Mouse (Mus musculus) thymus, postnatal 14 days (tissue): ENCODE results near the gene Fars2.

ENCODE experiments used
- DNase-seq: peaks from one replicate; pipeline ENCODE4 v3.0.0; 2021

The Fars2 gene

DNA sequence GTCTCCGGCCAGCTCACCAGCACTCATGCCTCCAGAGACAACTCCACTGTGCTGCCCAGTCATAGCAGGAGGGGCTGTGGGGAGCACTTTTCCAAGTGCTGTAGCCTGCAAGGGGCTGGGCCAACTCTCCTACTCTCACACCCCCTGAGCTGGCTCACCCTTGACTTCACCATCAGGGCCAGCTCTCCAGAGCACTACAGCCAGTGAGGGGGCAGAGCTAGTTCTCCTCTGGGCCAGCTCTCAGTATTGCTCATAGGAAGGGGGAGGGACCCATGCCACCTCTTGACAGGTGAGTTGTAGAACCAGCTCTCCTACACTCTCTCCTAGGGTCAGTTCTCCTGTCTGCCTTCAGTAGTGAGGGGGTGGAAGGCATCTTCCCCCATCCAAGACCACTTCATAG lies 413.6 kb downstream of the Fars2 start:
- no peak for DNase-seq

DNA sequence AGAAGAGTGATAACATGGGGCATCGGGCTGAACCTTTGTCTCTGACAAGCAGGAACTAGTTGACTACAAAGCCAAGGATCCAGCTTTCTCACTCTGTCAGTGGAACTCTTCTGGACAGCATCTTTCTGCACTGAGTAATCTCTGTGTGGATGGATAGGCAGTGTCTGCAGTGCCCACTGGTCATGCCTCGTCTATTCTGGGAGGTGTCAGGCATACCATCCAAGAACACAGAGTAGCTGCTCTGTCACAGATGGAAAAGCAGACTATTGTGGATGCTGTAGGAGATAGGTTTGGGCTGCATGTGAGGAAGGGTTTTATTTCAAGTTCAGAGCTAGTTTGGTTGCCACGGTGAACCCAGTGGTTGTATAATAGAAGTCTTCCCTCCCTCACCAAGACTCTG lies 414.7 kb downstream of the Fars2 start:
- no peak for DNase-seq

DNA sequence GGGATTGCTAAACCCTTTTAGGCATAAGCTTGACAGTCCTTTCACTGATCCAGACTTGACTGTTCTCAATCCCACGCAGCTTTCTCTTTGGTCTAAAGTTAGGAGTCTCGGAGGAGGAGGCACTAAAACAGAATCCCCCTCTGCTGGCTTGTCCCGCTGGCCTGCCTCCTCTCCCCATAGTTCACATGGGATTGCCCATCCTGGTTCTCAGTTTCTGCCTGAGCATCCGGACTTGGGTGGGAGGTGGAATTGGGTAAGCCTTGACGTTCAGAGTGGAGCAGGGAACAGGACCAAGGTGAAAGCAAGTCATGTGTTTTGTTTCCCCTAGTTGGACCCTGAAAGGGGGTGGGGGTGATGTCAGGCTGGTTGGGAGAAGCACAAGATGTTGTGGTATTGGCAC lies 415.9 kb downstream of the Fars2 start:
- no peak for DNase-seq

DNA sequence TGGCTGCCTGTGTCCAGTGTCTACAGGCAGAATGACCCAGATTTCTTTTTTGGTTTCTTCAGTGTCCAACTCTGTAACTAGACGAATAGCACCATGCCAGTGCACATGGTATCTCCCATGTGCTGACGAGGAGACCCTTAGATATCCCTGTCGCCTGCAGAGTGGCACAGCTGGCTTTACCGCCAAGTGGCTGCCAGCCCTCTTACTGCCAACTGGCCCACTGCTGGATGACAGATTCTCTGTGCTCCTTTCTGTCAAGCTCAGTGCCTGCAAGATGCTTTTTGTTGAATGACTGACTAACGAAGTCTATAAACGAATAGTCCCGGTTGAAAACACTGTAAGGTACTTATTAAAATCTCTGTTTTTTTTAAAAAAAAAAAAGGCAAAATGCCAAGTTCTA lies 416.3 kb downstream of the Fars2 start:
- DNase-seq = no peak

DNA sequence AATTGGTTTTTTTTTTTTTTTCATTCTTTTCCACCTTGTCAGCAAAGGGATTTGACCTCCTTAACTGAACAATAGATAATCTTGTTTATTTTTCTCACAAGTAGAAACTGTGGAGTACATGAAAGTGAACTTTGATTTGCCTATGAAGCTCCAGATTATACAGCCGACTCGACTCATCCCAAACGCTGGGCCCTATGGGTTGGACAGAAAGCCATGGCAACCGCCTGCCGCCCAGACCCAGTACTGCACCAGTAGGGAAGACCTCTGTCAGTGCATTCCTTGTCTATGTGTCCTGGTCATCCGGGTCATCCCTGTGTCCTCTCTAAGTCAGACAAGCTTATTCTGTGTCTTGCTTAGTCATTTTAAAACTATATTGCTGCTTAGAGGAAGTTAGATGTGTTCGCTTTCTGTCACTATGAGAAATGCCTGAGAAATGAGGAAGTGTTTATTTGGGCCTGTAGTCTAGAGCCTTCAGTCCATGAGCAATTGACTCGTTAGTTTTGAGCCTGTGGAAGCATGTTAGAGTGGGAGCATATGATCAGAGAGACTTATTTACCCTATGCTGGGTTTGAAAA lies 416.8 kb downstream of the Fars2 start:
- DNase-seq = no peak

DNA sequence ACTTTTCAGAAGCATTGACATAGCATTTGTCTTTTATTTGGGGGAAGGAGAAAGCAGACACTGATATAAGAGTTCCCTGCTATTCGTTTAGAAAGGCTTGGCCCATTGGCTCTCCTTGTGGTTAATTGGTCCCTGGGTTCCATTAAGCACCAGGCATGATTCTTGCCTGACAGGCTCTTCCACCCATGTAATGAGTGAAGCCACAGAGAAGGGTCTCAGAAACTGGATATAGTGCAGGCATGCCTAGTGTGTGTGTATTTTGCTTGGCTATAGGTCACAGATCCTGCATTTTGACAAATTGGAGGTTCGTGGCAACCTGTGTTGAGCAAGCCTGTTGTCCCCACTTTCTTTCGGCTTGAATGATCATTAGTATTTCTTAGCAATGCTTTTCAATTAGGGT lies 420.4 kb downstream of the Fars2 start:
- DNase-seq = no peak

DNA sequence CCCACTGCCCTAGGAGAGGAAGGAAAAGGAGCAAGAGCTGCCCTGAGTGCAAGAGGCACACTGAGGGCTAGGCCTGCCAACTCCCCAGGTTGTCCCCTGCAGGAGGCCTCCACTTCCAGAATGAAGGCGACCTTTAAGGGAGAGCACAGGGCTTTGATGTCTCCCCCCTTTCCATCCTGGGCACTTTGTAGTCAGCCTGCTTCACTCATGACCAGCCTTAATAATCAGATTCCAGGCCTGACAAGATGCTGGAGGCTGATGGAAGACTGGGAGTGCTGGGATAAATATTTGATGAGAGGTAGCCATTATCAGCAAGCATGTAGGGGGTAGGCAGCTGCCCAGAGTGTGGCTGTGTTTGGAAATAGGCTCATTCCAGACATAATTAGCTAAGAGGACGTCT lies 421.2 kb downstream of the Fars2 start:
- no peak for DNase-seq

DNA sequence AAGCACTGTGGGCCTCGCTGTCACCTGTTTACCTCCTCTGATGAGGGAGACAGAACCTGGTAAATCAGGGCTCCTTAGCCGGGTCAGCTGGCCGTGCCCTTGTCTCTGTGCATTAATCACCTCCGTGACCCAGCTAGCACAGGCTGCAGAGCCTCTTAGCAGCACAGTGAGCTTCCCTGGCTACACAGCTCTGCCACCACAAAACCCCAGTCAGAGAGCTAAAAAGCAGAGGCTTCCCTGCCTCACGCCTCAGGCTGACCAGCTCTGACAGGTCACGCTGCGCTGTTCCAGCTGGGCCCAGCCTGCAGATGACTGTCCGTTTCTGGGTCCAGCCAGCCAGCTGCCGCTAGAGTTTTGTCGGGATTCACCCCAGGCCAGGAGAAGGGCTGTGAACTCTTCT lies 423.0 kb downstream of the Fars2 start:
- DNase-seq = no peak

DNA sequence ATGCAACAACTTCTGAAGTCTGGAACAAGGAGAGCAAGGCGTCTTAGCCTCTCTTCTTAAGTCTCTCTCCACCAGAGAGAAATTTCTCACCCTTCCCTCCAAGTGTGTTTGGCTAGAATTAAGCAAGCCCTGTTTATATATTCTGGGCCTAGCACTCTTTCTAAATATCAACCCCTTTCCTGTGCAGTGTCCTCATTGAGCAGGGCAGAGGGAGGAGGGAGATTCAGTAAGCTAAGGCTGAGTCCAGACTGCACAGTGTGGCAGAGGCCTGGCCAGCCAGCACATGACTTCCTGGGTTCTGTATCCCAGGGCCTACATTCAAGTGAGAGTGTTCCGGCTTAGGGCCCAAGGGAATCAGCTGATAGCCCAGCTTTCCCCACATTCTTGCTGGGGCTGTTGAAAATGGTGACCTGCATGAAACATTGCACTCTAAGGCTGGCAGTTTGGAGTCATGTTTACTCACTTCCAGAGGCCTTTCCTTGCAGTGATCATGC lies 424.1 kb downstream of the Fars2 start:
- no peak for DNase-seq

DNA sequence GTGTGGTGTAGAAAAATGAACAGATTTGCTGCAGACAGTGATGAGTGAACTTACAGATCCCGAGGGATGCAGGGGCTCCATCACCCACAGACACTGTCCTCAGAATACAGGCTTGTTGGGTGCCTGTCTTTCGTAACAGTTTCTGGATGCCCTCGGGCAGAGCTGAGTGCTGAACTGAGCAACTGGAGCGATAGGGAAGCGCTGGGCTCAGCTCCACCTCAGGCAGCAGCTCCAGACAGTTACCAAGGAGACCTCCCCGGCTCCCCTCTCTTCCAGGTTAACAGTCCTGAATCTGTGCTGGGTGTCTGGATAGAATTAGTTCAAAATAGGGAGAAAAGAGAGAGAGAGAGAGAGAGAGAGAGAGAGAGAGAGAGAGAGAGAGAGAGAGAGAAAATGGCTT lies 433.5 kb downstream of the Fars2 start:
- no peak for DNase-seq

DNA sequence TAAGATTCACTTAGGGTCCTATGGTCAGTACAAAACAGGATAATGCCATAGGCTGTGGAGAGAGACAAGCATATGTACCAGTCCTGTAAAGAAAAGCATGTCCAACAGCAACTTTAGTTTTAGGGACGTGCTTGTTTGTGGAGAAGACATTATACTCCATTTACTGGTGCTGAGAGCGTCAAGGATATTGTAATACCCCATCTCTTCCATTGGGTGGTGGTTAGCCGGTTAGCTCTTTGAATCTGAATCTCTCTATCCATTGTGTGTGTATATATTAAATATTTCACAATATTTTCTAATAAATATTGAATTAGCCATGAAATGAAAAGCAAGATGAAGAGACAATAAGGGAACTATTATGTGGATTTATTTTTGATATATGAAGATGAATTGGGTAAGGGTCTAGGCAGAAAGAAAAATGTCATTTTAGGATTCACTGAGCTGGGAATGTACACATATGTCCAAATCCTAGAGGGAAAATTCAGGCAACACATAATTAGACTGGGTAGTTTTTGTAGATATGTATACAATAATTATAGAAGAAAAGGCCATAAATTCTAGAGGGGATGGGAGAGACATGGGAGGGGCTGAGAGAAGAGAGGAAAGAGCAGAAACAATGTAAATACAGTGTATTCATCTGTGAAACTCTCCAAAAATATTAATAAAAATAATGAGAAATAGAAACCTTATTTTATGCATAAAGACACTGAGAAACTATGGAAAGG lies 435.5 kb downstream of the Fars2 start:
- no peak for DNase-seq

DNA sequence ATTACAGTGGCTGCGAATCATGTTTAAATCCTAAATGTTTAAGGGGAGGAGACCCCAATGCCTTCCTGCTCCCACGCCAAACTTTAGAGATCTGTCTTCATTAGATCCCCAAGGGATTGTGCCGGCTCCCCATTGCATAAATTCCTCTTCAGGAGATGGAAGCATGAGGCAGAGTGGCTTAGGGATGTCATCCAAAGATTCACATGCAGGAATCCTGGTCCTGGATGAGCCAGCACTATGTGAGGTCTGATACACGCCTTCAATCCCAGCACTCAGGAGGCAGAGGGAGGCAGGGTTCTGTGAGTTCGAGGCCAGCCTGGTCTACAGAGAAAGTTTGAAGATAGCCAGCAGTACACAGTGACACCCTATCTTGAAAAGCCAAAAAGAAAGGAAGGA lies 436.0 kb downstream of the Fars2 start:
- DNase-seq = no peak

DNA sequence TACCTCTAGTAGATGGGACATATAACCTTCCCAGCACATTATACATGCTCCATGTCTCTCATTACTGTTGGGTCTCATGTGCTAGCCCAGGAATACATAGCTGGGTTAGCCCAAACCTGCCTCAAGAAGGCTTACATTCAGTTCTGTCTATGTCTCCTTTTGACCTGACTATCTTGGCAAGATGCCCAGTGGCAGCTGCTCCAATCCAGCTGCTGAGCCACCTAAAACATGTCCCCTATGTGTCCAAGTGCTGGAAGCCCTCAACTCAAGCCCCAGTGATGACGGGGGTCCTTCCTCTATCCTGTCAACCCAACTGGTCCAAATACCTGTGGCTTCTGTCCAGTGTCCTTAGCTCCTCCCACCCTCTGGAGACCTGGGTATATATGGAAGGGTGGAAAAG lies 437.5 kb downstream of the Fars2 start:
- DNase-seq = no peak

DNA sequence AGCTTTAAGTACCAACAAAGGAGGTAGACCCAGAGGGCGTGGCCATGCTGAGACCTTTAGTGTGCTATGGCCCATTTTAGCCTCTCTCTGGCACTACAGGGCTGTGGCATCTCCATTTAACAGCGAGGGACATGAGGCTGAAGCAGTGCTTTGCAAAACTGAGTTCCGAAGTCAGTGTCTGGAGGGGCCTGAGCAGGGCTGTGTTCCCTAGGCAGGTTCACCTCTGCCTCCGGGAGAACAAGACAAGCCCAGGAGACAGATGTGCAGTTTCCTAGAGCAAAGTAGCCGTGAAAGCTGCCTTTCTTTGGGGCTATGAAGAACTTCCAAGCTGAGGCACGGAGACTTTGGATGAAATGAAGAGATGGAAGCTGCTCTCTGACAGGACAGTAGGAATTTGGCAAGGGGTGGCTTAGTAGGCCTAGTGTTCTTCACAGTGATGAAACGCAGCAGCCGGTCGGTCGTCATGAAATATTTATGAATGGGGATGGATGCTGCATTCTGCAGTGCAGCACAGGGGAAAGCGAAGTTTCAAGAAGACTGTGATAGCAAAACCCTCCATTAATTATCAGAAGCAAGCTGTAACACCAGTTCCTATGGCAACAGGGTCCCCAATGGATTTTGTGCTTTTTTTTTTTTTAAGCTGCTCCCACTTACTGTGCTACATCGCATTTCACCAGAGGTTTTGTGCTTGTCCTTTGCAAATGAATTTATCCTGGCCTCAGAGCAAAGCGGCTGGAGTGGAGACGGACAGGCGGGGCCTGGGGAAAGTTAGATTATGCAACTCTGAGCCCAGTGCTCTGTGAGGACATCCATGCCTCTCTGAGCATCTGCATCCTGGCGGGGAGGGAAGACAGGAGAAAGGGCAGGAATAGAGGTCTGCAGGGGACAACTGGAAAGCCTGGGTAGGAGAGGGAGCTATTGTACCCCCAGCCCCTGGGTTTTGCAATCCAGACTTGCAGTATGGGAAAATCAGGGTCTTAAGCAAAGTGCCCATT lies 445.5 kb downstream of the Fars2 start:
- no peak for DNase-seq

DNA sequence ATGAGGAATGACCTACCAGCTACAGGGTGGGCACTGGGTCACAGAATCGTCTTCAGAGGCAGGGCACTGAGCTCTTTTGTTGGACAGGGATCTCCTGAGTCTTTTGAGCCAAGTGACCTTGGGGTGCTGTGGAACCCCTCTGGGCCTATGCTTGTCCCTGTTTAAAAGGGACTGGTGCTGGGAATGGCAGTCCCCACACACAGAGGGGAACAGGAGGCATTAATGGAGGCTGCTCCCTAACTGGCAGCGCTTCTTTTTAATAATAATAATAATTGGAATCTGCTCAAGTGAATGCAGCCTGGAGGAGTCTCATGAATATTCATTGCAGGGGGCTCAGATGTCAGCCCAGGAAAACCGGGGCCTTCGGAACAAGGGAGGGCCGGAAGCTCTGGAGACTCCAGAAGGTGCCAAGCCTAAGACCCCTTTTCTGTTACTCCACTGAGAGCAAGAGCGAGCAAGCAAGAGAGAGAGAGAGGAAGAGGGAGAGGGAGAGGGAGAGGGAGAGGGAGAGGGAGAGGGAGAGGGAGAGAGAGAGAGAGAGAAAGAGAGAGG lies 447.6 kb downstream of the Fars2 start:
- DNase-seq = no peak

DNA sequence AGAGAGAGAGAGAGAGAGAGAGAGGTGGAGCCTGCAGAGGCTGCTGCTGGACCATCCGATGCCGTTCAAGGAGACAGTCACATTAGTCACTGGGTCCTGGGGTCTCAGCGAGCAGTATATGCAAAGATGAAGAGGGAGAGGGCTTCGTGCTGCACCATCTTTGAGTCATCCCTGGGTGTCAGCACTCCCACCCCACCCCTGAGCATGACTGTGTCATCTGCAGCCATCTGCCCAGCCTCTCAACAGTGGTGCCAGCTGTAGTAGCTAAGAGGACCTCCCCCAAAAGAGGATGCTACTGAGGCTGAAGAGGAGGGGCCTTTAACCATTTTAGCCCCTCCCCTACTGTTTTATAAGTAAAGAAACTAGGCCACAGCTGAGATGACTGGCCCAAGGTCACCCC lies 459.6 kb downstream of the Fars2 start:
- DNase-seq = no peak

DNA sequence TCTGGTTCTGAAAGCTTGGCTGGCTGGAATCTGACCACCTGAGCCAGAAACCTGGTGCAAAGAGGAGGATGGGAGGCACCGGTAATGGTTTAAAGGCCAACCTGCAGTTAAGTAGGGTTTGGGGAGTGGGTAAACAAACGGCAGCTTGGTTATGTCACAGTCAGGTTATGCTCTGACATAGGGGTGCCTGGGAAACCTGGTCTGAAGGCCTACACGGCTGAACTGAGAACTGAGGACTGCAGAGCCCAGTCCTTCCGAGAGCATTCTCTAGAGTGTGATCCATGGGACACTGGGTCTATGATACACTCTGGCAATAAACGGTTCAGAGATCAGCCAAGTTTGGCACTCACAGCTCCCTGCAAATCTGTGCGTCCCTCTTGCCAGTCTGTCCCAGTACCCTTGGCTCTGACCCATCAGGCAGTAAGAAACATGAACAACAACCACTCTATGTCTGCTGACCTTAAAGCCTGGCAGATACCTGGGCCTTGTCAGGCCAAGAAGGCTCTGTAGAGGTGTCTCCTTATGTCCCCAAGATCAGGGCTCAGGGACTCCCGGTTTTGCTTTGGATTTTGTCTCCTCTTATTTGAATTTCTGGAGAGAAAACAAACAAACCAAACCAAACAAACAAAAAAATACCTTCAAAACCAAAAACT lies 460.8 kb downstream of the Fars2 start:
- no peak for DNase-seq

DNA sequence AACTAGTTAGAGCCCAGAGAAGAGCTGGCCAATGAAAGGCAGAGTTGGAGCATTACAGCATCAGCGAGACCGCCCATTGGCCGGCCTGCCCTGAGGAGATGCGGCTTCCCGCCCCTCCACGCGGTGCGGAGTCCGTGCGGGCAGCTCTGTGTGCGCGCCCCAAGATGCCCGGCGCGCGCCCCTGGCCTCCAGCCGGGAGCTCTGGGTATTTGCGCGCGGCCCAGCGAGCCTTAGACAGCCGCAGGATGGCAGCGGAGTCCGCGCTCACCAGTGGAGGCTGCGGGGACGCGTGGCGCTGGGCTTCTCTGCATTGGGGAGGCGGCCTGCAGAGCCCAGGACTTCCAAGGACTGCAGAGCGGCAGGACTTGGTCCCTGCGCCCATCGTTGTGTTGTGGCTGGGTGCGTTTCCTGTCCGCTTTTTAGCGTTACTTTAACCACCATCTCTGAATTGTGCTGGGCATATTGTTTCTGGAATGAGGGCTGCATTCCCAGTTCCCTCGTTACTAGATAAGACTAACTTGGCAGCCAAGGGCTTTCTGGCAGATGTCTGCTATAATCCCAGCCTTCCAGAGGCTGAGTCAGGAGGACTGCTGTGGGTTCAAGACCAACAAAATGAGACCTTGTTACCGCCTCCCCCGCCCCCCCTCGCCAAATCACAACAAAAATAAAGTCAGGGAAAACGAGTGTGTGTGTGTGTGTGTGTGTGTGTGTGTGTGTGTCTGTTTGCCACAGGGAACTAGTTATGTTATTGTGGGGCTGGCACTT lies 461.5 kb downstream of the Fars2 start:
- peak; percentile 11 for DNase-seq

DNA sequence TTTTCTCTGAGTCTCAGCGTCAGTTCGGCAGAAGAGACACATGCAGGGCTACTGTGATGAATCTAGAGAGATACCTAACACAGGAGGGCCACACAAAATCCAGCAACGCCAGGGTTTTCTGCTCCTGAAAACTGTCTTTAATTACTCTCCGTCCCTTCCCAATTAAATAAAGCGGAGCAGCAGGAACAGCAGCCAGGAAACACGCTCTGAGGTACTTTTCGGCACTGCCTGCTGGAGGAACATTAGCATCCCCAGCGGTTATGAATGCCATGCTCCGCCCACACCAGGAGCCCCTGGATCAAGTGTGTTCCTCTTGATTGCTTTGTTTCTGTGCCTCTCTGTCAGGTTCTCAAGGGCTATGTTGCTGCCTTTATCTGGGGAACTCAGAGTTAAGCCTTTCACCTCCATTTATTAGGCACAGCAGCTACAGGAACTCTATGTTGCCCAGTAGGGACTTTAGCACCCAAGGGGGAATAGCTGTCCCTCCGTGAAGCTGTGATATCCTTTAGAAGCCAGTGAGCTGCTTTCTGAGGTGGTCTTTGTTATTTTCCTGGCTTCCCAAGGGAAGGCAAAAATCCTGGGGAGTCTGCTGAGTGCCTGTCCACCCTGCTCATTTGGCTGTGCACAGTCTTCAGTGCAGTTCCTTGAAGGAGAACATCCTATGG lies 465.3 kb downstream of the Fars2 start:
- DNase-seq = no peak

DNA sequence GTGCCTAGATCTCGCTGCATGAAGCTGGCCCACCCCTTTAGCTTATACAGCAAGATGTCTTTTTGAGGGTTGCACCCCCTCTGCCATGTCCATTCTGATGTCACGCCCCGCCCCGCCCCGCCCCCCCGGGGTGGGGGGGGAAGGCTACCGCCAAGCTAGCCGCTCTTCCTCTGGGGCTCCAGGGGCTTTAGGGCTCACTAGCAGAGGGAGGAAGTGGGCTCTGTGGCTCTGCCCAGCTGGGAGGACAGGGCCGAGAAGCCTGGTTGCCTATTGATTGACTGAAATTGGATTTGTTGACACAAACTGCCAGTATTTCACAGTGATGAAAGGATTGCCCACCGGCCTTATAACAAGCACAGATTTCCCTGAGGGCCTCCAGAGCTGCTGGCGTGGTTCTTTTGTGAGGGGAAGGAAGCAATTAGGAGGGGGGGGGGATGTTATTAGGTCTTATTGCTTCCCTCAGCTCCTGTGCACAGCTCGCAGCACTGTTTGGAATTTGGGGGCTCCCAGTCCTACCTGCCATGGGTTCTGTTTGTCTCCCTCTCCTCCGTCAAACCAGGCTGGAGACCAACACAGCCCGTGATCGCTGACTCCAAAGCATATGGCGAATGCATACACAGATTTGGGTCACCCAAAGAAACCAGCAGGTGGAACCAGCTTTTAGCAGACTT lies 466.4 kb downstream of the Fars2 start:
- no peak for DNase-seq

DNA sequence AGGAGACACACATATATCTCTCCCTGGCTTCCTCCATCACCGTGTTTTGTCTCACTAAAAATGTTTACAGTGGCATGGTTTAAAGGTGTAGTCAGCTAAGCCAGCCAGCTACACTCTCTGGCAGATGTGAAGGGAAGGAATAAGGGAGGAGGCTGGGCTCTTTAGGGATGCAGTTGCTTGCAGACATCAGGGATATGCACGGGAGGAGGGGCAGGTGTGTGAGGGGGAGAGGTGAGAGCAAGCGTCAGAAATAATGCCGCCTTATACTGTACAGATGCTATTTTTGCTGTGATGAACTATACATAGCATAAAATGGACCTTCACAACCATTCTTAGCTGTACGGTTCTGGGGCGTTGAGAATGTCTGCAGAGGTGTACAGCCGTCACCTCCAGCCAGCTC lies 467.0 kb downstream of the Fars2 start:
- no peak for DNase-seq
